Mouse (Mus musculus): ENCODE data around the gene Stk19. TPM values are rescaled to one million over a fixed set of nuclear protein-coding genes. Genes with fewer than 3 reads are reported as not detected.

Stk19 gene
- 10 to 100 TPM; 49.1 to 49.5 TPM for total RNA-seq (2021)
- long read RNA-seq, experiment 1, transcript Stk19-201 (7 exons, 1,120 nt), result major isoform, 14 of 30 reads
- long read RNA-seq, experiment 1, partial matches to known transcripts, result 11 of 30 reads
- long read RNA-seq, experiment 1, other reads (novel, unspliced or antisense), result 4 of 30 reads
- long read RNA-seq, experiment 2, transcript Stk19-201 (7 exons, 1,120 nt), result major isoform, 19 of 43 reads
- long read RNA-seq, experiment 2, partial matches to known transcripts, result 8 of 43 reads
- long read RNA-seq, experiment 2, other reads (novel, unspliced or antisense), result 13 of 43 reads

- peak; percentile 91 to 92 for DNase-seq (ENCODE audit: low spot score in 2 of 2)
These were observed at the start of gene Stk19, which contains the start of gene Dxo for GRCm38 (mm10) chr17:34836856-34837221. TSS of gene Stk19 (minus strand) at chr17:34836945. TSS of gene Dxo (plus strand) at chr17:34837019.

- DNase-seq (ENCODE audit: low spot score in 2 of 2), result no peak
These were observed 48.9 kb upstream of the Stk19 start for GRCm38 (mm10) chr17:34885615-34886014.

- no peak for DNase-seq (ENCODE audit: low spot score in 2 of 2)
These were observed 48.0 kb upstream of the Stk19 start for GRCm38 (mm10) chr17:34884704-34885103.

GRCm38 (mm10) chr17:34883332-34883731 lies 46.6 kb upstream of the Stk19 start:
- no peak for DNase-seq (ENCODE audit: low spot score in 2 of 2)

GRCm38 (mm10) chr17:34881683-34882310 lies 45.1 kb upstream of the Stk19 start, which contains the start of gene Gm20547:
TSS of gene Gm20547 (minus strand) at chr17:34882042.
- no peak for DNase-seq (ENCODE audit: low spot score in 2 of 2)

GRCm38 (mm10) chr17:34881166-34881565 lies 44.4 kb upstream of the Stk19 start:
- DNase-seq (ENCODE audit: low spot score in 2 of 2), result no peak

GRCm38 (mm10) chr17:34879336-34879879 lies 42.7 kb upstream of the Stk19 start, which contains the start of gene Zbtb12:
TSS of gene Zbtb12 (plus strand) at chr17:34879483.
- no peak for DNase-seq (ENCODE audit: low spot score in 2 of 2)

- no peak for DNase-seq (ENCODE audit: low spot score in 2 of 2)
These were observed 37.6 kb upstream of the Stk19 start for GRCm38 (mm10) chr17:34874321-34874720.

- DNase-seq (ENCODE audit: low spot score in 2 of 2), result no peak
These were observed 29.2 kb upstream of the Stk19 start for GRCm38 (mm10) chr17:34865981-34866380.

- DNase-seq (ENCODE audit: low spot score in 2 of 2), result no peak
These were observed 25.8 kb upstream of the Stk19 start, which contains the start of gene Cfb for GRCm38 (mm10) chr17:34862416-34863081. TSS of gene Cfb (minus strand) at chr17:34862518.

GRCm38 (mm10) chr17:34861704-34862415 lies 25.1 kb upstream of the Stk19 start:
- no peak for DNase-seq (ENCODE audit: low spot score in 2 of 2)

- no peak for DNase-seq (ENCODE audit: low spot score in 2 of 2)
These were observed 23.8 kb upstream of the Stk19 start for GRCm38 (mm10) chr17:34860514-34860913.

- no peak for DNase-seq (ENCODE audit: low spot score in 2 of 2)
These were observed 21.9 kb upstream of the Stk19 start for GRCm38 (mm10) chr17:34858670-34859069.

- no peak for DNase-seq (ENCODE audit: low spot score in 2 of 2)
These were observed 19.1 kb upstream of the Stk19 start for GRCm38 (mm10) chr17:34855825-34856224.

- no peak for DNase-seq (ENCODE audit: low spot score in 2 of 2)
These were observed 18.0 kb upstream of the Stk19 start for GRCm38 (mm10) chr17:34854761-34855160.

- no peak for DNase-seq (ENCODE audit: low spot score in 2 of 2)
These were observed 16.8 kb upstream of the Stk19 start for GRCm38 (mm10) chr17:34853511-34853910.

- no peak for DNase-seq (ENCODE audit: low spot score in 2 of 2)
These were observed 13.9 kb upstream of the Stk19 start for GRCm38 (mm10) chr17:34850517-34851125.

- DNase-seq (ENCODE audit: low spot score in 2 of 2), result peak; percentile 96 to 98
These were observed 13.2 kb upstream of the Stk19 start, which contains the start of the genes Skiv2l and Nelfe for GRCm38 (mm10) chr17:34849722-34850516. TSS of gene Skiv2l (minus strand) at chr17:34850210. TSS of gene Nelfe (plus strand) at chr17:34850391.

GRCm38 (mm10) chr17:34847615-34848014 lies 10.9 kb upstream of the Stk19 start:
- DNase-seq (ENCODE audit: low spot score in 2 of 2), result no peak

GRCm38 (mm10) chr17:34847192-34847591 lies 10.4 kb upstream of the Stk19 start:
- DNase-seq (ENCODE audit: low spot score in 2 of 2), result no peak
